Mouse (Mus musculus) liver, embryonic 14.5 days (tissue): ENCODE measurements around the gene Ovca2. TPM values are rescaled to one million over a fixed set of nuclear protein-coding genes. Genes with fewer than 3 reads are reported as not detected.
A peak's percentile ranks its signal among the peaks of the same experiment; 100 is the strongest.

Experiments
- ATAC-seq: fragments of 200-750 bp; cut with Nextera tagmentation; 2 replicates; pipeline ENCODE4 v1.8.0; 2017; ENCODE audit warnings: moderate number of reproducible peaks, mild to moderate bottlenecking, moderate library complexity; ENCODE audit not compliant: insufficient read depth
- DNase-seq, 3 experiments: peaks; one replicate each; pipeline ENCODE4 v3.0.0-alpha.2; 2012 to 2013; ENCODE audit warnings: low read depth in 3 of 3, low spot score in 3 of 3
- H3K27ac ChIP-seq: fragments of 300-500 bp; sonication (generic); 2 replicates; pipeline ENCODE4 v1.5.1; 2014; ENCODE audit warnings: moderate library complexity, mild to moderate bottlenecking, control low read depth, inconsistent platforms
- H3K27me3 ChIP-seq: fragments of 300-500 bp; sonication (generic); 2 replicates; pipeline ENCODE4 v1.6.1; 2014; ENCODE audit warnings: mild to moderate bottlenecking, low read length, moderate library complexity; ENCODE audit not compliant: control insufficient read depth, insufficient read depth
- H3K36me3 ChIP-seq: fragments of 300-500 bp; sonication (generic); replicated peaks from 2 replicates; pipeline ENCODE4 v1.6.1; 2014; ENCODE audit warnings: low read depth; ENCODE audit not compliant: control insufficient read depth, insufficient read depth
- H3K4me1 ChIP-seq, 2 experiments: fragments of 200-500 bp in 1 of 2; fragments of 300-500 bp in 1 of 2; sonication (generic) in 1 of 2; replicated peaks; 2 replicates each; pipeline ENCODE4 v1.6.1; 2012 to 2014; ENCODE audit warnings: antibody characterized with exemption in 1 of 2, inconsistent platforms in 1 of 2, low read length in 1 of 2; ENCODE audit not compliant: control insufficient read depth in 2 of 2, insufficient read depth in 2 of 2
- H3K4me2 ChIP-seq: fragments of 300-500 bp; sonication (generic); 2 replicates; pipeline ENCODE4 v1.6.1; 2014; ENCODE audit warnings: low read depth, mild to moderate bottlenecking, control low read depth, moderate library complexity
- H3K4me3 ChIP-seq, 2 experiments: fragments of 200-500 bp in 1 of 2; fragments of 300-500 bp in 1 of 2; sonication (generic) in 1 of 2; 2 replicates each; pipeline ENCODE4 v1.5.1; 2012 to 2014; ENCODE audit warnings: low read depth in 2 of 2, low read length in 2 of 2, mild to moderate bottlenecking in 2 of 2, control low read depth in 1 of 2, inconsistent platforms in 1 of 2, moderate library complexity in 1 of 2; ENCODE audit not compliant: insufficient read depth in 1 of 2
- H3K9ac ChIP-seq: fragments of 300-500 bp; sonication (generic); replicated peaks from 2 replicates; pipeline ENCODE4 v1.6.1; 2014; ENCODE audit warnings: mild to moderate bottlenecking, control low read depth, moderate library complexity
- H3K9me3 ChIP-seq: fragments of 300-500 bp; sonication (generic); 2 replicates; pipeline ENCODE4 v1.6.1; 2016; ENCODE audit warnings: low read length, mixed read lengths; ENCODE audit not compliant: control insufficient read depth
- CTCF ChIP-seq: IDR thresholded peaks from 2 replicates; pipeline ENCODE4 v1.5.1; 2016; ENCODE audit warnings: antibody characterized with exemption, low read depth, control low read depth
- EP300 ChIP-seq: IDR thresholded peaks from 2 replicates; pipeline ENCODE4 v1.6.1; 2016; ENCODE audit warnings: antibody characterized with exemption, low read depth
- WGBS: fragments of 180-500 bp; shearing (Covaris S2); extraction: QIAGEN DNeasy Blood & Tissue Kit; methylation state at CpG from one replicate; pipeline ENCODE4 v1.1.7; 2014; ENCODE audit not compliant: insufficient replicate concordance; 5-methylcytosine and 5-hydroxymethylcytosine counted together
- polyA plus RNA-seq, 2 experiments: library from polyadenylated mRNA; depleted of rRNA in 1 of 2; stranded (reverse) in 1 of 2; unstranded in 1 of 2; fragments of >200 nt; fragmentation: Nextera tagmentation in 1 of 2; extraction: Ambion mirVana in 1 of 2; gene quantifications; 2 replicates each; pipeline versions ENCODE4 v1.2.1 to v1.2.3; 2012 to 2014

The Ovca2 gene
- polyA plus RNA-seq, 2 experiments: 10.5 to 15.3 TPM

DNA sequence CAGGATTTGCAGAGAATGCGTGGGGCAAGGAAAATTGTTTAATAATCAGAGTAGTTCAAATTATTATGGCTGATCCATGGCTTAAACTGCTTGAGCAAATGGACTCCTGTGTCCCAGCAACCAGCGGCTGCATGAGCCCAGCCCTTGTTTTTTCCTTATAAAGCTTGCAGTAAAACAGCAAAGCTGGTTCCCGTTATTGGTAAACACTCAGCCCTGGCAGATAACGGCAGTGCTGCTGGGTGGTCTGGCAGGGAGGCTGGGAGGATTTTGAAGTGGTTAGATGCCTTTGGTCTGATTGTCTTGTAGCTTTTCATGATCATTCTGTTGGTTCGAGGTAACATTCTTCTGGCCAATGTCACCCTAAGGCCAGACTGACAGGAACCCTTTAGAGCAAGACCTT, 22.2 kb downstream of the Ovca2 start:
- Histone ChIP-seq H3K36me3 (no peaks in the 10 kb centered on the region), H3K9me3 (no peaks in the 10 kb centered on the region), H3K9ac (no peak overlapping the region), H3K4me3 (no peak overlapping the region), H3K27me3 (no peaks in the 10 kb centered on the region), H3K4me2 (no peak overlapping the region), H3K27ac (no peak overlapping the region), H3K4me1 (peaks cover 0 to 15% of the 10 kb centered on the region in 2 experiments; a peak in 2 of 4 replicates)
- TF ChIP-seq CTCF (no peak), EP300 (no peak)
- no peak for DNase-seq
- whole genome bisulfite sequencing: 69% methylated on average over 5 of the region's 5 CpGs
- no peak for ATAC-seq

- Histone ChIP-seq H3K36me3 (no peaks in the 10 kb centered on the region), H3K4me3 (no peak overlapping the region), H3K27ac (no peak overlapping the region), H3K27me3 (no peaks in the 10 kb centered on the region), H3K9ac (no peak overlapping the region), H3K9me3 (no peaks in the 10 kb centered on the region), H3K4me2 (no peak overlapping the region), H3K4me1 (peaks cover 0 to 15% of the 10 kb centered on the region in 2 experiments; a peak in 2 of 4 replicates)
- ATAC-seq: no peak
- no peak for DNase-seq
- TF ChIP-seq EP300 (no peak), CTCF (no peak)
- 61% methylated on average over 6 of the region's 6 CpGs for WGBS
These were observed 22.6 kb downstream of the Ovca2 start for GRCm38 (mm10) chr11:75155985-75156384.

- Histone ChIP-seq H3K4me1 (peaks cover 0 to 15% of the 10 kb centered on the region in 2 experiments; a peak in 2 of 4 replicates), H3K9ac (no peak overlapping the region), H3K4me2 (no peak overlapping the region), H3K4me3 (no peak overlapping the region), H3K36me3 (no peaks in the 10 kb centered on the region), H3K9me3 (no peaks in the 10 kb centered on the region), H3K27ac (no peak overlapping the region), H3K27me3 (no peaks in the 10 kb centered on the region)
- WGBS: 40% methylated on average over 6 of the region's 6 CpGs
- ATAC-seq (no peak), DNase-seq (no peak)
- TF ChIP-seq EP300: no peak
- peak; percentile 29; the same call in 1 of the 2 replicates for TF ChIP-seq CTCF
These were observed 24.5 kb downstream of the Ovca2 start for GRCm38 (mm10) chr11:75154053-75154585.

GRCm38 (mm10) chr11:75152603-75153557, 25.8 kb downstream of the Ovca2 start:
- no peak for TF ChIP-seq EP300
- no peak for TF ChIP-seq CTCF

DNA sequence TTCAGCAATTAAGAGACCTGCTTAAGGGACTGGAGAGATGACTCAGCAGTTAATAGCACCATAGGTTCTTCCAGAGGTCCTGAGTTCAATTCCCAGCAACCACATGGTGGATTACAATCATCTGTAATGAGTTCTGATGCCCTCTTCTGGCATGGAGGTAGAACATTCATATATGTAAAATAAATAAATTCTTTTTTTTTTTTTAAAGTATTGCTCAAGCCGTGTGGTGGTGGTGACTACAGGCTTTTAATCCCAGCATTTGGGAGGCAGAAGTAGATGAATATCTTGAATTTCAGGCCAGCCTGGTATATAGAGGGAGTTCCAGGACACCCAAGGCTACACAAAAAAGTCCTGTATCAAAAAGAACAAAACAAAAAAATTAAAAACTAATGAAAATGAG, 28.3 kb downstream of the Ovca2 start:
- H3K4me1 ChIP-seq: peaks cover 0 to 16% of the 10 kb centered on the region in 2 experiments; a peak in 2 of 4 replicates
- DNase-seq: no peak
- TF ChIP-seq EP300 (no peak), CTCF (no peak)
- H3K9me3 ChIP-seq: no peaks in the 10 kb centered on the region
- WGBS: 74% methylated on average over 1 of the region's 1 CpGs
- no peaks in the 10 kb centered on the region for H3K27me3 ChIP-seq
- no peak overlapping the region for H3K27ac ChIP-seq
- H3K4me2 ChIP-seq: no peak overlapping the region
- no peak overlapping the region for H3K4me3 ChIP-seq
- H3K9ac ChIP-seq: no peak overlapping the region
- no peaks in the 10 kb centered on the region for H3K36me3 ChIP-seq
- no peak for ATAC-seq

More at GRCm38 (mm10) chr11:75152603-75153557, 25.8 kb downstream of the Ovca2 start:
- no peaks in the 10 kb centered on the region for H3K9me3 ChIP-seq
- ATAC-seq: no peak
- H3K27me3 ChIP-seq: no peaks in the 10 kb centered on the region
- no peak overlapping the region for H3K9ac ChIP-seq
- H3K36me3 ChIP-seq: no peaks in the 10 kb centered on the region
- peaks cover 0 to 19% of the 10 kb centered on the region in 2 experiments; a peak in 2 of 4 replicates for H3K4me1 ChIP-seq
- 56% methylated on average over 18 of the region's 18 CpGs for WGBS
- 0 out of 2 replicates have a peak overlapping the region, but pooled peaks have one; percentile 20 for H3K4me2 ChIP-seq
- H3K27ac ChIP-seq: no peak overlapping the region
- H3K4me3 ChIP-seq: no peak overlapping the region
- DNase-seq: no peak
